Mouse (Mus musculus) hindbrain, embryonic 16.5 days (tissue): ENCODE measurements around the gene Crtc2. TPM values are rescaled to one million over a fixed set of nuclear protein-coding genes. Genes with fewer than 3 reads are reported as not detected.
"Not testable (repeated sequence)": the region's sequence is repeated elsewhere in the genome, so short reads cannot be mapped to it uniquely, and the experiment has no call there.

Source experiments
- ATAC-seq: fragments of 200-750 bp; cut with Nextera tagmentation; 2 replicates; pipeline ENCODE4 v1.8.0; 2017; ENCODE audit warnings: moderate TSS enrichment, moderate library complexity
- H3K27ac ChIP-seq: fragments of 300-500 bp; sonication (generic); 2 replicates; pipeline ENCODE4 v1.5.1; 2014; ENCODE audit warnings: low read depth, mild to moderate bottlenecking, control low read depth, low read length, moderate library complexity
- H3K27me3 ChIP-seq: fragments of 300-500 bp; sonication (generic); replicated peaks from 2 replicates; pipeline ENCODE4 v1.6.1; 2014; ENCODE audit warnings: low read length; ENCODE audit not compliant: control insufficient read depth, insufficient read depth
- H3K36me3 ChIP-seq: fragments of 300-500 bp; sonication (generic); 2 replicates; pipeline ENCODE4 v1.6.1; 2014; ENCODE audit warnings: mild to moderate bottlenecking, low read length, moderate library complexity, mixed read lengths; ENCODE audit not compliant: control insufficient read depth, insufficient read depth
- H3K4me1 ChIP-seq: fragments of 300-500 bp; sonication (generic); 2 replicates; pipeline ENCODE4 v1.6.1; 2014; ENCODE audit warnings: low read depth, low read length; ENCODE audit not compliant: control insufficient read depth, insufficient read depth
- H3K4me2 ChIP-seq: fragments of 300-500 bp; sonication (generic); 2 replicates; pipeline ENCODE4 v1.6.1; 2014; ENCODE audit warnings: mild to moderate bottlenecking, low read length, control low read depth, moderate library complexity
- H3K4me3 ChIP-seq: fragments of 300-500 bp; sonication (generic); 2 replicates; pipeline ENCODE4 v1.5.1; 2014; ENCODE audit warnings: mild to moderate bottlenecking, low read length, control low read depth, moderate library complexity
- H3K9ac ChIP-seq: fragments of 300-500 bp; sonication (generic); 2 replicates; pipeline ENCODE4 v1.6.1; 2014; ENCODE audit warnings: low read depth, mild to moderate bottlenecking, control low read depth, low read length, moderate library complexity
- H3K9me3 ChIP-seq: fragments of 300-500 bp; sonication (generic); 2 replicates; pipeline ENCODE4 v1.6.1; 2014; ENCODE audit warnings: mild to moderate bottlenecking, low read length, moderate library complexity; ENCODE audit not compliant: control insufficient read depth
- WGBS: fragments of 180-500 bp; shearing (Covaris S2); extraction: QIAGEN DNeasy Blood & Tissue Kit; methylation state at CpG from one replicate; pipeline ENCODE4 v1.1.7; 2014; 5-methylcytosine and 5-hydroxymethylcytosine counted together
- polyA plus RNA-seq: library from polyadenylated mRNA; unstranded; fragments of >200 nt; fragmentation: Nextera tagmentation; extraction: Ambion mirVana; gene quantifications from 2 replicates; pipeline ENCODE4 v1.2.1, GENCODE M21; 2015

Gene Crtc2
- polyA plus RNA-seq, 1 experiment from 2014 or later: 19.6 TPM

GRCm38 (mm10) chr3:90251731-90252226 is 2.2 kb upstream of the Crtc2 start:
- not testable (repeated sequence) for H3K4me3 ChIP-seq, H3K36me3 ChIP-seq, H3K4me2 ChIP-seq, H3K9ac ChIP-seq, H3K27me3 ChIP-seq, H3K27ac ChIP-seq, H3K9me3 ChIP-seq, ATAC-seq
- H3K4me1 ChIP-seq: peaks cover 24% of the 10 kb centered on the region
- 97% methylated on average over 7 of the region's 12 CpGs for WGBS

- not testable (repeated sequence) for H3K4me3 ChIP-seq, H3K4me2 ChIP-seq, ATAC-seq, H3K9me3 ChIP-seq, H3K36me3 ChIP-seq, H3K9ac ChIP-seq, H3K27me3 ChIP-seq, H3K27ac ChIP-seq
- H3K4me1 ChIP-seq: peaks cover 21% of the 10 kb centered on the region
- WGBS: 98% methylated on average over 2 of the region's 2 CpGs
Observed at GRCm38 (mm10) chr3:90252659-90253058, 1.3 kb upstream of the Crtc2 start.

GRCm38 (mm10) chr3:90253174-90253573 is 789 bp upstream of the Crtc2 start:
- Histone ChIP-seq H3K4me1 (peaks cover 20% of the 10 kb centered on the region), H3K4me2 (peak overlapping the region; percentile 61)
- H3K27ac ChIP-seq, H3K27me3 ChIP-seq, H3K9ac ChIP-seq, H3K36me3 ChIP-seq, H3K4me3 ChIP-seq, H3K9me3 ChIP-seq, ATAC-seq: not testable (repeated sequence)
- WGBS: 100% methylated on average over 1 of the region's 1 CpGs

- ATAC-seq: peak; percentile 46; the same call in 1 of the 2 replicates
- WGBS: 1% methylated on average over 41 of the region's 41 CpGs
- Histone ChIP-seq H3K4me2 (peak overlapping the region; percentile 96), H3K9ac (peak overlapping the region; percentile 92), H3K4me3 (peak overlapping the region; percentile 92), H3K4me1 (peaks cover 14% of the 10 kb centered on the region), H3K9me3 (no peaks in the 10 kb centered on the region), H3K36me3 (peaks cover 16% of the 10 kb centered on the region), H3K27ac (peak overlapping the region; percentile 87), H3K27me3 (no peaks in the 10 kb centered on the region)
Observed at GRCm38 (mm10) chr3:90254419-90255193, 643 bp downstream of the Crtc2 start.

GRCm38 (mm10) chr3:90255194-90255565 is 1.2 kb downstream of the Crtc2 start:
- ATAC-seq: no peak
- H3K4me3 ChIP-seq: peak overlapping the region; percentile 92
- peak overlapping the region; percentile 96 for H3K4me2 ChIP-seq
- no peaks in the 10 kb centered on the region for H3K27me3 ChIP-seq
- H3K36me3 ChIP-seq: peaks cover 22% of the 10 kb centered on the region
- 20% methylated on average over 2 of the region's 2 CpGs for WGBS
- no peaks in the 10 kb centered on the region for H3K9me3 ChIP-seq
- no peak overlapping the region; the same call in 1 of the 2 replicates for H3K27ac ChIP-seq
- peaks cover 14% of the 10 kb centered on the region for H3K4me1 ChIP-seq
- peak overlapping the region; percentile 92 for H3K9ac ChIP-seq

GRCm38 (mm10) chr3:90255784-90256353 is 1.9 kb downstream of the Crtc2 start:
- H3K4me3 ChIP-seq: no peak overlapping the region
- peaks cover 14% of the 10 kb centered on the region for H3K4me1 ChIP-seq
- H3K36me3 ChIP-seq: peaks cover 29% of the 10 kb centered on the region
- no peak overlapping the region for H3K27ac ChIP-seq
- ATAC-seq: no peak
- H3K27me3 ChIP-seq: no peaks in the 10 kb centered on the region
- WGBS: 94% methylated on average over 14 of the region's 14 CpGs
- H3K9ac ChIP-seq: no peak overlapping the region
- no peak overlapping the region; the same call in 1 of the 2 replicates for H3K4me2 ChIP-seq
- no peaks in the 10 kb centered on the region for H3K9me3 ChIP-seq

- 90% methylated on average over 19 of the region's 19 CpGs for WGBS
- Histone ChIP-seq H3K4me1 (peaks cover 14% of the 10 kb centered on the region), H3K9ac (no peak overlapping the region), H3K27ac (no peak overlapping the region), H3K4me2 (no peak overlapping the region), H3K36me3 (peaks cover 33% of the 10 kb centered on the region), H3K4me3 (no peak overlapping the region), H3K9me3 (no peaks in the 10 kb centered on the region), H3K27me3 (no peaks in the 10 kb centered on the region)
- no peak for ATAC-seq
Observed at GRCm38 (mm10) chr3:90256731-90257530, 3.0 kb downstream of the Crtc2 start.

GRCm38 (mm10) chr3:90258521-90258920 is 4.6 kb downstream of the Crtc2 start:
- no peak overlapping the region for H3K9ac ChIP-seq
- no peak overlapping the region for H3K4me2 ChIP-seq
- H3K27ac ChIP-seq: no peak overlapping the region
- peaks cover 46% of the 10 kb centered on the region for H3K36me3 ChIP-seq
- 91% methylated on average over 4 of the region's 4 CpGs for WGBS
- no peaks in the 10 kb centered on the region for H3K9me3 ChIP-seq
- H3K27me3 ChIP-seq: no peaks in the 10 kb centered on the region
- ATAC-seq: no peak
- no peak overlapping the region for H3K4me3 ChIP-seq
- peaks cover 14% of the 10 kb centered on the region for H3K4me1 ChIP-seq
